ENCODE assay signal across 11 mouse cellular contexts in the genomic region with DNA sequence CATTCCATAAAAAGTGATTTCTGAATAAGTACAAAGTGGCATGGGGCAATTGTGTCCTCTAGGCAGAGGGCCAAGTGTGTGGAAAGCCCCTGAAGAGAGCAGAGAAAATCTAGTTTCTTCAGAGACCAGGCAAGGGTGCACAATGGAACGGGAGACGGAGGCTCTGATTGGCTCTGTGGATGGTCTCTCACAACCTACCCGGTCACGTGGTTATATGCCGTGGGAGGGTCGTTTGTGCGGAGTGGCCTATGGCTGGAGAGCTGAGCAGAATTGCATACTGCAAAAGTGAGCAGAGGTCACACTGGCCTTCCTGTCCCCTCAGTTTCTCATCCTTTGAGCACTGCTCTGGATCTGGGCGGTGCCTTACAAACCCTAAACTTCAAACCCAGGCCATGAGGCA. TPM values are rescaled to one million over a fixed set of nuclear protein-coding genes. Genes with fewer than 3 reads are reported as not detected.
A peak's percentile ranks its signal among the peaks of the same experiment; 100 is the strongest.
DNase-seq lines count a peak whose midpoint lies in the region; ATAC-seq and TF ChIP-seq lines count a peak whose summit lies in the region.
"Had no signal": no experiment of that assay in that cellular context is flagged by ENCODE, and none has a peak within 500 bp of the region (broad histone marks: within the 10 kb centered on the region; RNA-seq: fewer than 3 reads in every experiment).

No protein-coding gene starts in this region.

- DNase-seq in gastrocnemius, adult 2 months = no peak
- no peak for DNase-seq in gastrocnemius, postnatal 4 days (ENCODE audit: low spot score in 2 of 2)
- DNase-seq in right cerebral cortex, adult 2 months (ENCODE audit: low spot score in 2 of 2) = no peak
- DNase-seq in cerebellum, adult 9-10 months = no peak
- DNase-seq: gastrocnemius, postnatal 36 days; layer of hippocampus, adult 9-11 months had no signal

- peak; percentile 14; the same call in 1 of the 2 replicates for ATAC-seq in neural tube, embryonic 14.5 days (ENCODE audit: low read depth)
- ATAC-seq in neural tube, embryonic 15.5 days (ENCODE audit: low FRiP score) = no peak
- ATAC-seq in forebrain, embryonic 16.5 days = 0 out of 2 replicates have a peak, but pooled peaks have one; percentile 40
- peak; percentile 51 for ATAC-seq in megakaryocyte progenitor cell, adult 5-6 weeks (replicated peaks; ENCODE audit: poor library complexity)

- no peaks in the 10 kb centered on the region for H3K36me3 ChIP-seq in neural tube, embryonic 14.5 days (ENCODE audit: control insufficient read depth, insufficient read depth, low read length)
- no peaks in the 10 kb centered on the region for H3K36me3 ChIP-seq in neural tube, embryonic 15.5 days
- no peaks in the 10 kb centered on the region for H3K36me3 ChIP-seq in forebrain, embryonic 16.5 days (ENCODE audit: control insufficient read depth, insufficient read depth)

- no peak overlapping the region for H3K9ac ChIP-seq in neural tube, embryonic 14.5 days (replicated peaks; ENCODE audit: low read depth, low read length)
- no peak overlapping the region for H3K9ac ChIP-seq in neural tube, embryonic 15.5 days (replicated peaks)
- H3K9ac ChIP-seq in forebrain, embryonic 16.5 days (replicated peaks; ENCODE audit: low read depth, low read length) = no peak overlapping the region

- H3K9me3 ChIP-seq in neural tube, embryonic 14.5 days (ENCODE audit: control insufficient read depth, low read length) = no peaks in the 10 kb centered on the region
- H3K9me3 ChIP-seq in neural tube, embryonic 15.5 days (replicated peaks) = no peaks in the 10 kb centered on the region
- no peaks in the 10 kb centered on the region for H3K9me3 ChIP-seq in forebrain, embryonic 16.5 days (ENCODE audit: control insufficient read depth, low read length)

- H3K27me3 ChIP-seq in neural tube, embryonic 14.5 days (ENCODE audit: control insufficient read depth, insufficient read depth, low read length) = no peaks in the 10 kb centered on the region
- H3K27me3 ChIP-seq in neural tube, embryonic 15.5 days (replicated peaks) = no peaks in the 10 kb centered on the region
- no peaks in the 10 kb centered on the region for H3K27me3 ChIP-seq in forebrain, embryonic 16.5 days (replicated peaks; ENCODE audit: control insufficient read depth, insufficient read depth, low read length)

- peak overlapping the region; percentile 46 for H3K27ac ChIP-seq in gastrocnemius, adult 2 months
- no peak overlapping the region for H3K27ac ChIP-seq in neural tube, embryonic 14.5 days (ENCODE audit: low read depth, low read length)
- no peak overlapping the region for H3K27ac ChIP-seq in neural tube, embryonic 15.5 days (replicated peaks)
- no peak overlapping the region for H3K27ac ChIP-seq in forebrain, embryonic 16.5 days (ENCODE audit: low read length)

- 82% methylated on average over 8 of the region's 8 CpGs for WGBS in neural tube, embryonic 14.5 days
- 79% methylated on average over 8 of the region's 8 CpGs for WGBS in neural tube, embryonic 15.5 days
- 78% methylated on average over 8 of the region's 8 CpGs for WGBS in forebrain, embryonic 16.5 days

- 0 out of 2 replicates have a peak, but pooled peaks cover 5% of the 10 kb centered on the region for H3K4me1 ChIP-seq in neural tube, embryonic 14.5 days (ENCODE audit: control insufficient read depth, insufficient read depth, low read length)
- H3K4me1 ChIP-seq in neural tube, embryonic 15.5 days = peaks cover 8% of the 10 kb centered on the region
- peaks cover 16% of the 10 kb centered on the region for H3K4me1 ChIP-seq in forebrain, embryonic 16.5 days (replicated peaks; ENCODE audit: control insufficient read depth, insufficient read depth, low read length)

- H3K4me2 ChIP-seq in neural tube, embryonic 14.5 days (ENCODE audit: low read depth, low read length) = no peak overlapping the region
- no peak overlapping the region for H3K4me2 ChIP-seq in neural tube, embryonic 15.5 days
- no peak overlapping the region for H3K4me2 ChIP-seq in forebrain, embryonic 16.5 days (ENCODE audit: low read length)

- no peak for TF ChIP-seq CTCF in gastrocnemius, adult 2 months (IDR thresholded peaks at IDR 0.05)

- intact Hi-C loops in gastrocnemius, adult 2 months (cut with DNase I) = no loop called here

- H3K4me3 ChIP-seq in gastrocnemius, adult 2 months = no peak overlapping the region
- H3K4me3 ChIP-seq in neural tube, embryonic 14.5 days (ENCODE audit: low read depth, low read length) = no peak overlapping the region
- no peak overlapping the region for H3K4me3 ChIP-seq in neural tube, embryonic 15.5 days (replicated peaks)
- no peak overlapping the region for H3K4me3 ChIP-seq in forebrain, embryonic 16.5 days (replicated peaks; ENCODE audit: low read length)
- H3K4me3 ChIP-seq: myocyte had no signal

RNA-seq across cellular contexts. Expression of a gene that starts 5.9 kb away (rescaled TPM):
- total RNA-seq in gastrocnemius, adult 2 months (2021) = 10 to 100 TPM; 13.1 to 21.8 TPM
- total RNA-seq in gastrocnemius, postnatal 4 days (2021) = 10 to 100 TPM; 73.4 to 76.6 TPM
- 21.5 and 36.9 TPM in 2 replicates for polyA plus RNA-seq in neural tube, embryonic 14.5 days (2014; fragmentation: Nextera tagmentation; extraction: Ambion mirVana)
- polyA plus RNA-seq in neural tube, embryonic 15.5 days (2015; fragmentation: Nextera tagmentation; extraction: Ambion mirVana) = 23.1 and 29.3 TPM in 2 replicates
- polyA plus RNA-seq in forebrain, embryonic 16.5 days (2015; fragmentation: Nextera tagmentation; extraction: Ambion mirVana) = 21.6 and 23.7 TPM in 2 replicates
- 41.8 and 50.9 TPM in 2 replicates for total RNA-seq in megakaryocyte progenitor cell, adult 5-6 weeks (2015)
- total RNA-seq in megakaryocyte progenitor cell, adult 5-6 weeks (2017) = 34.7 and 45.8 TPM in 2 replicates
